Comparison of ENCODE assay signal across 23 mouse cellular contexts in the genomic region with DNA sequence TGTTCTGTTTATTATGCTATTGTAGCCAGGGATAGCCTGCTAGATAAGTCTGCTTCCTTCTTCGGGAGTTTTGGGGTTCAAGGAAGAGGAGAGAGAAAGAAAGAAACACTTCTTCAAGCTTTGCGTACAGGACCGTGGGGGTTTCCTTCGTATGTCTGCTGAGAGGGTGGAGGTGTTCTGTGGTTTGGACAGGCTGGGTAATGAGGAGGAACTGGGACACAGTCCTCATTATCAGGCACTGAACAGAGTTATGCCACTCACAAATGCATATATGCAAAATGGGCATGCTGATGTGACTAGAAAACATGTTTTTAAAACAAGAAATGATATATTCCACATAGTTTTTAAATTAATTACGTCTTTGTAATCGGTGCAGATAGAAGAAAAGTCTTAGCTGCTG.
DNase-seq lines count a peak whose midpoint lies in the region; ATAC-seq and TF ChIP-seq lines count a peak whose summit lies in the region.
"Had no signal": no experiment of that assay in that cellular context is flagged by ENCODE, and none has a peak within 500 bp of the region (broad histone marks: within the 10 kb centered on the region; RNA-seq: fewer than 3 reads in every experiment).

No protein-coding gene starts in this region.

- no peak for TF ChIP-seq CTCF in left cerebral cortex, adult 2 months (IDR thresholded peaks at IDR 0.05)
- TF ChIP-seq CTCF in lung, postnatal 0 days (IDR thresholded peaks at IDR 0.05), result no peak
- no peak for TF ChIP-seq CTCF in CH12.LX (conservative IDR thresholded peaks at IDR 0.05 in 1 of 2, IDR thresholded peaks at IDR 0.05 in 1 of 2; ENCODE audit: low read depth in 2 of 2, low read length in 2 of 2)
- TF ChIP-seq CTCF in hindbrain, postnatal 0 days (IDR thresholded peaks at IDR 0.05; ENCODE audit: low read depth), result no peak

- no peak for TF ChIP-seq EP300 in lung, postnatal 0 days (IDR thresholded peaks at IDR 0.05)
- peak; percentile 76; the same call in 1 of the 2 replicates for TF ChIP-seq EP300 in CH12.LX (IDR thresholded peaks at IDR 0.05; ENCODE audit: low read length)

- H3K27ac ChIP-seq in left cerebral cortex, adult 2 months, result no peak overlapping the region; the same call in 1 of the 2 replicates
- H3K27ac ChIP-seq in lung, postnatal 0 days (ENCODE audit: low read length), result no peak overlapping the region
- H3K27ac ChIP-seq in CH12.LX (ENCODE audit: insufficient read depth, low read depth), result no peak overlapping the region
- no peak overlapping the region for H3K27ac ChIP-seq in hindbrain, postnatal 0 days
- H3K27ac ChIP-seq: embryonic facial prominence, embryonic 15.5 days; forebrain, embryonic 10.5 days; gastrocnemius, adult 2 months; heart, embryonic 13.5 days; hindbrain, embryonic 12.5 days had no signal

- TF ChIP-seq RAD21 in CH12.LX (IDR thresholded peaks at IDR 0.05; ENCODE audit: low read depth, low read length), result no peak

- no peaks in the 10 kb centered on the region for H3K79me2 ChIP-seq in CH12.LX (replicated peaks; ENCODE audit: control insufficient read depth, extremely low read depth, insufficient read depth, poor library complexity, severe bottlenecking)

- peak overlapping the region; percentile 15; the same call in 1 of the 2 replicates for H3K4me2 ChIP-seq in lung, postnatal 0 days (replicated peaks; ENCODE audit: low read depth, low read length)
- peak overlapping the region; percentile 57 for H3K4me2 ChIP-seq in CH12.LX (ENCODE audit: insufficient read depth, low read depth, poor library complexity, severe bottlenecking)
- H3K4me2 ChIP-seq in hindbrain, postnatal 0 days (ENCODE audit: low read depth, low read length), result no peak overlapping the region
- H3K4me2 ChIP-seq: embryonic facial prominence, embryonic 15.5 days; heart, embryonic 13.5 days; hindbrain, embryonic 12.5 days had no signal

- H3K9me3 ChIP-seq in lung, postnatal 0 days (ENCODE audit: low read length), result no peaks in the 10 kb centered on the region
- no peaks in the 10 kb centered on the region for H3K9me3 ChIP-seq in CH12.LX (replicated peaks; ENCODE audit: low read length)
- H3K9me3 ChIP-seq in hindbrain, postnatal 0 days (ENCODE audit: low read length), result no peaks in the 10 kb centered on the region
- H3K9me3 ChIP-seq: embryonic facial prominence, embryonic 15.5 days; forebrain, embryonic 10.5 days; G1E; heart, embryonic 13.5 days; hindbrain, embryonic 12.5 days had no signal

- H3K4me3 ChIP-seq in left cerebral cortex, adult 2 months, result peak overlapping the region; percentile 27
- H3K4me3 ChIP-seq in lung, postnatal 0 days (ENCODE audit: low read depth, low read length), result no peak overlapping the region
- peak overlapping the region in 2 of 3 experiments; percentile 36 to 38 for H3K4me3 ChIP-seq in CH12.LX (replicated peaks in 1 of 3; ENCODE audit: low read depth in 2 of 3, low read length in 2 of 3, poor library complexity in 1 of 3)
- H3K4me3 ChIP-seq in hindbrain, postnatal 0 days (ENCODE audit: low read length), result no peak overlapping the region
- H3K4me3 ChIP-seq: embryonic facial prominence, embryonic 15.5 days; erythroblast, embryonic 14.5 days; forebrain, embryonic 10.5 days; gastrocnemius, adult 2 months; heart, embryonic 13.5 days; hindbrain, embryonic 12.5 days had no signal

- dilution Hi-C loops in CH12.LX (cut with MboI; ENCODE audit: extremely low pct_ligation_motif_present, extremely low pct_unique_long_range_greater_than_20kb, low sequenced_read_pairs), result no loop called here

- 59% methylated on average over 6 of the region's 6 CpGs for WGBS in lung, postnatal 0 days
- 81% methylated on average over 6 of the region's 6 CpGs for WGBS in hindbrain, postnatal 0 days

- in situ Hi-C loops in CH12.LX (cut with MboI; ENCODE audit: low pct_ligation_motif_present, low pct_unique_long_range_greater_than_20kb, low sequenced_read_pairs), result no loop called here

- no peaks in the 10 kb centered on the region for H3K36me3 ChIP-seq in lung, postnatal 0 days (ENCODE audit: insufficient read depth, low read length)
- no peaks in the 10 kb centered on the region for H3K36me3 ChIP-seq in CH12.LX (replicated peaks in 1 of 2; ENCODE audit: control insufficient read depth in 1 of 2, insufficient read depth in 1 of 2, low read length in 1 of 2)
- H3K36me3 ChIP-seq in hindbrain, postnatal 0 days (ENCODE audit: insufficient read depth, low read length), result no peaks in the 10 kb centered on the region
- H3K36me3 ChIP-seq: embryonic facial prominence, embryonic 15.5 days; forebrain, embryonic 10.5 days; G1E; heart, embryonic 13.5 days; hindbrain, embryonic 12.5 days had no signal

- no peak for DNase-seq in left cerebral cortex, adult 2 months (ENCODE audit: extremely low spot score in 1 of 2, low spot score in 2 of 2)
- no peak for DNase-seq in left cerebral cortex, adult 9 months (ENCODE audit: low spot score in 2 of 2)
- DNase-seq in lung, postnatal 0 days (ENCODE audit: low spot score), result no peak
- DNase-seq in lung, postnatal 25 days (ENCODE audit: low spot score), result no peak
- DNase-seq in CH12.LX (ENCODE audit: extremely low read depth), result peak; percentile 63
- DNase-seq in gastrocnemius, postnatal 14 days, result no peak
- no peak for DNase-seq in hindbrain, postnatal 0 days (ENCODE audit: low spot score)
- DNase-seq: adrenal gland, postnatal 10 days; cerebellum, adult 11 months; cerebellum, adult 8-10 months; cerebellum, postnatal 14 days; embryo, embryonic 11 days; gastrocnemius, adult 2 months; gastrocnemius, postnatal 36 days; heart, postnatal 36 days had no signal

- no peak for TF ChIP-seq POLR2A in CH12.LX (IDR thresholded peaks at IDR 0.05; ENCODE audit: low read depth, low read length)

- no peak overlapping the region for H3K9ac ChIP-seq in lung, postnatal 0 days (replicated peaks; ENCODE audit: low read depth)
- no peak overlapping the region for H3K9ac ChIP-seq in CH12.LX (ENCODE audit: insufficient read depth, low read depth)
- no peak overlapping the region for H3K9ac ChIP-seq in hindbrain, postnatal 0 days (replicated peaks; ENCODE audit: low read length)
- H3K9ac ChIP-seq: embryonic facial prominence, embryonic 15.5 days; heart, embryonic 13.5 days; hindbrain, embryonic 12.5 days had no signal

- ATAC-seq in lung, postnatal 0 days, result no peak
- ATAC-seq in megakaryocyte-erythroid progenitor cell, adult 5-6 weeks (replicated peaks; ENCODE audit: low FRiP score, low TSS enrichment, poor library complexity, severe bottlenecking), result peak; percentile 51; the same call in 1 of the 2 replicates
- ATAC-seq in hindbrain, postnatal 0 days, result no peak
- ATAC-seq: forebrain, embryonic 14.5 days had no signal

- H3K27me3 ChIP-seq in lung, postnatal 0 days (replicated peaks; ENCODE audit: insufficient read depth, low read length), result no peaks in the 10 kb centered on the region
- peaks cover 20% of the 10 kb centered on the region for H3K27me3 ChIP-seq in CH12.LX (replicated peaks)
- peaks cover 6% of the 10 kb centered on the region for H3K27me3 ChIP-seq in hindbrain, postnatal 0 days (ENCODE audit: insufficient read depth, low read length)

- peaks cover 6% of the 10 kb centered on the region; the same call in 1 of the 2 replicates for H3K4me1 ChIP-seq in lung, postnatal 0 days (ENCODE audit: insufficient read depth, low read depth, low read length)
- peaks cover 0 to 39% of the 10 kb centered on the region in 2 experiments; a peak in 2 of 4 replicates for H3K4me1 ChIP-seq in CH12.LX (ENCODE audit: control insufficient read depth in 1 of 2, insufficient read depth in 2 of 2)
- H3K4me1 ChIP-seq in hindbrain, postnatal 0 days (ENCODE audit: insufficient read depth, low read length), result no peaks in the 10 kb centered on the region; the same call in 1 of the 2 replicates

- intact Hi-C loops in left cerebral cortex, adult 2 months (cut with DNase I), result loop anchor here (5.0 kb wide), 1 partner anchor 624 kb away; no protein-coding TSS in a partner anchor
- intact Hi-C loops in gastrocnemius, postnatal 14 days (cut with DNase I; ENCODE audit: low total_unique reads), result no loop called here

TF ChIP-seq in CH12.LX, 34 proteins besides CTCF, POLR2A, EP300 and RAD21 (continues in another document):
- no peak; the same call in 1 of the 2 replicates for TF ChIP-seq MAZ (IDR thresholded peaks at IDR 0.05; ENCODE audit: low read depth, low read length)
- TF ChIP-seq NELFE (IDR thresholded peaks at IDR 0.05; ENCODE audit: low read depth, low read length), result no peak
- no peak for TF ChIP-seq JUN (IDR thresholded peaks at IDR 0.05; ENCODE audit: insufficient read depth, low read depth, low read length)
- peak; percentile 56; the same call in 1 of the 2 replicates for TF ChIP-seq BHLHE40 (IDR thresholded peaks at IDR 0.05; ENCODE audit: low read depth, low read length)
- TF ChIP-seq ZNF384 (IDR thresholded peaks at IDR 0.05; ENCODE audit: low read depth, low read length), result no peak
- TF ChIP-seq PAX5 (IDR thresholded peaks at IDR 0.05; ENCODE audit: low read length), result no peak
- no peak for TF ChIP-seq ETS1 (conservative IDR thresholded peaks at IDR 0.05; ENCODE audit: low read depth, low read length)
- no peak for TF ChIP-seq ZC3H11A (IDR thresholded peaks at IDR 0.05; ENCODE audit: low read depth, low read length)
- no peak; the same call in 1 of the 2 replicates for TF ChIP-seq NRF1 (IDR thresholded peaks at IDR 0.05; ENCODE audit: low read depth, low read length)
- TF ChIP-seq ELF1 (IDR thresholded peaks at IDR 0.05; ENCODE audit: low read depth, low read length), result no peak
- 0 out of 2 replicates have a peak, but pooled peaks have one; percentile 34 for TF ChIP-seq MXI1 (IDR thresholded peaks at IDR 0.05; ENCODE audit: low read depth, low read length)
- TF ChIP-seq MYC (IDR thresholded peaks at IDR 0.05; ENCODE audit: low read depth, low read length), result peak; percentile 52; the same call in 1 of the 2 replicates
- TF ChIP-seq MAFK (IDR thresholded peaks at IDR 0.05; ENCODE audit: insufficient replicate concordance, low read length), result 0 out of 2 replicates have a peak, but pooled peaks have one; percentile 13
- no peak for TF ChIP-seq SMC3 (IDR thresholded peaks at IDR 0.05; ENCODE audit: low read depth, low read length)
- no peak for TF ChIP-seq USF1 (IDR thresholded peaks at IDR 0.05; ENCODE audit: low read depth, low read length)
- peak; percentile 51; the same call in 1 of the 2 replicates for TF ChIP-seq SIN3A (IDR thresholded peaks at IDR 0.05; ENCODE audit: low read length)
- TF ChIP-seq MEF2A (IDR thresholded peaks at IDR 0.05; ENCODE audit: borderline replicate concordance, low read depth, low read length), result no peak
- no peak for TF ChIP-seq ZMIZ1 (IDR thresholded peaks at IDR 0.05; ENCODE audit: low read depth, low read length)
- TF ChIP-seq UBTF (IDR thresholded peaks at IDR 0.05; ENCODE audit: low read depth, low read length), result no peak
- no peak for TF ChIP-seq E2F4 (IDR thresholded peaks at IDR 0.05; ENCODE audit: insufficient replicate concordance, low read depth, low read length)
- no peak for TF ChIP-seq POLR2AphosphoS2 (IDR thresholded peaks at IDR 0.05; ENCODE audit: low read depth, low read length)
- TF ChIP-seq KAT2A (IDR thresholded peaks at IDR 0.05; ENCODE audit: insufficient replicate concordance, low read length), result no peak
- no peak; the same call in 1 of the 2 replicates for TF ChIP-seq TCF12 (IDR thresholded peaks at IDR 0.05; ENCODE audit: low read depth, low read length)

Comparison
In these comparisons a context has a peak if more than half of its experiments do, and no peak if none do; other contexts are left out.
1. H3K4me3 ChIP-seq: peak in left cerebral cortex, adult 2 months (single experiment) and CH12.LX (2 of 3); none in lung, postnatal 0 days (single experiment) and hindbrain, postnatal 0 days (single experiment).